Mouse (Mus musculus) layer of hippocampus, postnatal 10 days (tissue): ENCODE measurements at regions not wholly inside any gene's neighbourhood (a gene's known extent, or its start where the extent isn't known, plus 50 kb on each side); places are given as distances from the start of the nearest gene placed in this dataset.

Experiments used
- DNase-seq, 2 experiments: peaks; one replicate each; pipeline ENCODE4 v3.0.0; 2021; ENCODE audit warnings: low spot score in 2 of 2

DNA sequence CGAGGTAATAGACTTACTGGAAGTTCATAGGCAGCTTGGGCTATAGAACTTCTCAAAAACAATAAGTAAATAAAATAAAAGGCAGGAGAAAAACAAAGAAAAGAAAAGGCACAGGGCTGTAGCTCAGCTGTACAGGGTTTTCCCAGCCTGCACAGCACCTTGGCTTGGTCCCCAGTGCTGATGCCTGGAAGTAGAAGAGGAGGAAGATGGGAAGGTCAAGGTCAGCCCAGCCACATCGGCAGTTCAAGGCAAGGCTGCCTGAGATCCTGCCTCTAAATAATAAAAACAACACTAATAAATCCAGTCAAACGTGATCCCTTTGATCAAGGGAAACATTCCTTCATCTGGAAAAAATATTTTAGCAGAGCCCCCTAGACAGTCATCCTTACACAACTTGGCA is 103.1 kb downstream of the Cenpf start:
- DNase-seq, result no peak

GRCm38 (mm10) chr1:189581427-189581826 is 106.5 kb downstream of the Cenpf start:
- DNase-seq, result no peak

DNA sequence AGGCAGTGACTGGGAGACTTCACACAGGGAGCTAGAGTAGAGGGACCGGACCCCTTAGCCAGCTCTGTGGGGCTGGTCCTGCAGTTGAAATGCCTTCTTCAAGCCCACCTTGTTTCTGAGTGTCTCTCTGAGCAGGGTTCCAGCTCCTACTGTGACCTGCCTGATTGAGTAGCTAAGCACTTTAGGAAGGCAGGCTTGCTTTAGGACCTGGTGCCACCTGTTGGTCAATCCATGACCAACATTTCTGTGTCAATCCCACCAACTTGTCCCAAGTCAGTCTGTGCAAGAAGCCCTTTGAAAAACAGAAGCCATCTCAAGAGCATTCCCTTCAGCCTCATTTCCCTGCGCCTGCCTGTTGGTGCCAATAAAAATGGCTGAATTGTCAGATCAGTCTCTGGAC is 108.5 kb downstream of the Cenpf start:
- DNase-seq, result peak; percentile 54 to 68

DNA sequence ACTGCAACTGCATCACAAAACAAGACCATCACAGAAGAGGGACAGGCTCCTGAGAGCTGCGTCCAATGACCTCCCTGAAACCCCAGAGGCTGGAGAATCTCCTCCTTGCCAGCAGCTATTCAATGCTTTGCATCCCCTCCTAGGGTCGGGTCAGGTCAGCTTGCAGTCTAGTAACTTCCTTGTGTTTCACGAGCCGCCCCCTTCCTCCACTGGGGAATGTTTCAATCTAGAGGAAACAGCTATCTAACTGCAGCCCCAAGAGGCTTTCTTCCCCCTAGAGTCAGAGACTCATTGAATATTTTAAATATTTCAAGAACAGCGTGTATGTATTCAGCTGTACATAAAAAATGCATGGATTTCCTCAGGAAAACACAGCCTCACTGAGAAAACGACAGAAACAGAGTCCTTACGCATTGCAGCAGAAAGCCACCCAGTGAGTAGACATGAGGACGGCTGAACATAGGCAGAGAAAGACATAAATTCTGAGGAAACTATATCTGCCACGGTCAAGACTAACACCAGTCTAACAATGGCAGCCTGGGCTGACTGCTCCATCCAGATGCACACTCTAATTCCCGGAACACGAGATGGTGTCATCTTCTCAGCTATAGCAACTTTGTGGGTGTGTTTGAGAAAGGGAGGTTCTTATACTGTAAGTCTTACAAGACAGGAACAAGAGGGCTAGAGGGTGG is 111.4 kb downstream of the Cenpf start:
- DNase-seq, result no peak

DNA sequence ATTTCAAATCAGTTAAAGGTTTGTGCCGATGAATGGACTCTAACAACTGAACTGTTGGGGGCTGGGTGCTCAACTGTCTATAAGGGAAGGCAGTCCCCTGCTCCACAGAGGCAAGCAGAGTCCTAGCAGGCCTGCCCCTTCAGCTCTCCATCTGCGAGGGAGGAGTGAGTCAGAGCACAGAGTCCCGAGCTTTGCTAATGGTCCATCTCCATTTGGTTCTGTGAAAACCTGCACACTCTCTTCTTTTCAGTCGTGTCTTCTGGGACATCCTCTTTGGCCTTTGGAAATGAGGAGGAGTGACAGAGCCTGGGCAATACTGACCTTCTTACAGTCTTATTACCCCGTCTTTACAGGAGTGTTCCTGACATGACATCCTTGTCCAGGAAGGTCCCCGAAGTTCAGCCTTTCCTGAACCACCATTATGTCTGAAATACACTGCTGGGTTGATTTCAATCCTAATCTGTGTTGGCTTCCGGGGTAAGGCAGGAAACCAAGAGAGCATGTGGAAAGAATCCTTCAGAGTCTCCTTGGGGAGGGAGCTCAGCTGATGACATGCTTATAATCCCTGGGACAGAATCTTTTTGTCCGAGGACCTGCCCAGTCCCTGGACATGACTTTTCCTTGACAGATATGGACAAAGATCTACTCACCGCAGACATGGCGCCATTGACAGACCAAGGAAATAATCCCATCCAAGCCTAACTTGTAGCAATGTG is 112.2 kb downstream of the Cenpf start:
- no peak for DNase-seq

GRCm38 (mm10) chr1:189566491-189566890 is 121.4 kb downstream of the Cenpf start:
- DNase-seq, result no peak

DNA sequence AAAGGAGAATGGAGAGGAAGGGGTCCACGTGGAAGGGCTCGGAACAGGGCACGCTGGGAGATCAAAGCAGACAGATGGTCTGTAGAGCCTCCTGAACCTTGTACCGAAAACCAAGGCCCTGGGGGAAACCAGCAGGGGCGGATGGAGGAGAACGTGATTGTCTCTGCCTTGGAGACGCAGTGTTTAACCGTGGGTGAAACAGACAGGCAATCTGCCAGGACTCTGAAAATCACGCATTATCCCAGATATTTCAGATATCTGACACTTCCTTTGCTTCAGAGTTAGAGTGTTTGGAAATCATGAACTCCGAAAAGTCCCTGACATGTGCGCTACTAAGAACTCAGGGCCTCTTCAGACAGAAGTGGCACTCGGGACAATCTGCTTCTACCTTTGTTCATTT is 126.1 kb downstream of the Cenpf start:
- no peak for DNase-seq

DNA sequence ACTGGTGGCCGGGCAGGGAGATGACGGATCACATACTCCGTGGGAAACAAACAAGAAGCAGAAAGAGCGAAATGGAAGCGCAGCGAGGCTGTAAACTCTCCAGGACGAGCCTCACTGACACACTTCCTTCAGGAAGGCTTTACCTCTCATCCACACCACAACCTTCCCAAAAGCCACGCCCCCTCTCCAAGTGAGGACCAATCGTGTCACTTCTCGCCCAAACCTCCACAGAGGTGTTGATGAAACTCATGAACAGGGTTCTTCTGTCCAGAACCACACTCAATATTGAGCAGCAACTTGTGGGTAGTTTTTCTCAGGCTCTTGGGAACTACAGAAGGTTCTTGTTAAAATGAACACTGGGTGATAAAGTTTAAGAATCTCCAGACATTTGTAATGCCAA is 127.3 kb downstream of the Cenpf start:
- no peak for DNase-seq

GRCm38 (mm10) chr1:189550851-189551250 is 137.0 kb downstream of the Cenpf start:
- no peak for DNase-seq

- no peak for DNase-seq
These were observed 130.8 kb upstream of the Kcnk2 start for GRCm38 (mm10) chr1:189532834-189533233.

DNA sequence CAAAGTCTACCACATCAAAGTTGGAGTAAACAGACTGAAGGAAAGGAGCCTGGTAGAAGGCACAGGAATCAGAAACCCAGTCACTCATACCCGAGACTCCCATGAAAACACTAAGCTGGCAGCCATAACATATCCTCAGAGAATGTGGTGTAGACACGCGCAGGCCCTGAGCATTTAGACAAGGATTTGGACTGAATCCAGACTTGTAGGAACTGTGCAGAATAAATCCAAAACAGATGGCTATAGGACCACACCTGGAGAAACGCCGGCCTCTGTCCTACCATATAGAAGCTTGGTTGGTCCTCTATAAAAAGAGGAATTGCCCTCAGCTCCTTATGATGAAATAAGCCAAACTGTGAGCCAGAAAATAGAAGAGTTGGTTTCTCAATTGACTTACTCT is 124.3 kb upstream of the Kcnk2 start:
- no peak for DNase-seq

DNA sequence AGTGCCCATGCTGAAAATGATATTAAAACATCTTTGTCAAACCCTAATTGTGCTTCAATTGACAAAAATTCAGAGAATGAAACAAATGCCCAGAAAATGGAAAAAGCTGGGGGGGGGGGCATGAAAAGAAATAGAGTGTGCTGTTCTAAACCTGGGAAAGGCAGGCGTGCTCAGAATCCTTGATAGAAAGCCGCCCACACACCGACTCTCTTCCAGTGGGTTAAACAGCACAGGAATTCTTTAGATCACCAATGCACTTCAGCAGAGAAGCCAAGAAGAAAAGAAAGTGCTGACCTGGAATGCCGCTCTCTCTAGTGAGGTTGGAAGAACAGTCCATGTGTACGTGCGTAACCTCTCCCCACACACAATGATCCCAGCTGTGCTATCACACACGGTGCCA is 113.4 kb upstream of the Kcnk2 start:
- DNase-seq, result no peak

DNA sequence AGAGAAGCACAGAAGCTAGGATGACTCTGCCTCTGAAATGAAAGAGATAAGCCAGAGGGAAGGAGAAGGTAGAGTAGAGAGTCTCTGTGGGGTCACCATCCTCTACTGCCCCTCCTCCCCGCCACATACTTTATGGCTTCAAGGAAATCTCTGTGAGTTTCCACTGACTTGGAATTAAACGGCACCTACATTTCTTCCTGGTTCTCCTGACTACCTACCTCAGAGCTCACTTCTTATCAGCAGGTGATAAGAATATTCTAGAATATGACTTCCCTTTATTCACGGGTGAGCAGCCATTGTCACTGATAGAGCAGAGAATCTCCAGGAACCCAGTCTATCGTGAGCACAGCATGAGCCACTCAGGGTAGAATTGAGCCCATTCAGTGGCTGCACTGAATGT is 111.3 kb upstream of the Kcnk2 start:
- no peak for DNase-seq

GRCm38 (mm10) chr1:189507301-189507700 is 105.2 kb upstream of the Kcnk2 start:
- peak; percentile 40 to 53 for DNase-seq

- no peak for DNase-seq
These were observed 97.6 kb upstream of the Kcnk2 start for GRCm38 (mm10) chr1:189499703-189500102.

- no peak for DNase-seq
These were observed 97.1 kb upstream of the Kcnk2 start for GRCm38 (mm10) chr1:189499141-189499540.

DNA sequence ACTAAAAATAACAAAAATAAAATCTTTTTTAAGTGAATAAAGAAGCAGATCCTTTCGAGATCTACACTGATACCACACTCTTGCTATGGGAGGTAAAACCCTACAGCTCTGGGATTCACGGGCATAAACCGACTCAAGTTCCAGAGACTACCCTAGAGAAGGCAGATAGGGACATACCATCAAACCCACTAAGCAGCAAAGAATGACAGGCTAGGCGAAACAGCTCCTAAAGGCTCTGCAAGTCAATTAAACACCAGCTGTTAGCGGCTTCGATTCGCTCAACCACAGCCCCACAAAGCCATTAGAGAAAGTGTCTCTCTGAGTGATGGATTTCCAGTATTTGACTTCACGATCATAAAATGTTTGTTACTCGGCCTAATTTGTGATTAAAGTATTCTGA is 95.0 kb upstream of the Kcnk2 start:
- DNase-seq, result no peak

GRCm38 (mm10) chr1:189495386-189496150 is 93.5 kb upstream of the Kcnk2 start:
- peak; percentile 24 to 31 for DNase-seq

DNA sequence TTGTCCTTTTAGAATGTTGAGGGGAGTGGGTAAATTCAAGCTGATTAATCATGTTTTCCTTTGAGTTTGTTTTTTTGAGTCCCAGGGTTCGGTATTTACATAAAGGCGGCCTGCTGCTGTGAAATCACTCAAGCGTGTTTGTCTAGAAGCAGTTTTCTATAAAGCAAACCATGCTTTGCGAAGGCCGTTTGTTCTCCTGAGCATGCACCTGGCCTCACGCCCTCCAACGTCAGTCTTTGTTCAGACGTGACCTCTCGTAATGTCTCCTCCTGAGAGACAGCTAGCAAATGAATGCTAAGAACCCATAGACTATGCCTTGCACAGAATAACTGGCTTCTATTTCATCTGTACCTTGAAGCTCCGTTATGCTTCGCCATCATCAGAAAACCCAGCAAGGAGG is 92.8 kb upstream of the Kcnk2 start:
- DNase-seq, result no peak

- no peak for DNase-seq
These were observed 83.3 kb upstream of the Kcnk2 start for GRCm38 (mm10) chr1:189485336-189485735.

GRCm38 (mm10) chr1:189483331-189483730 is 81.3 kb upstream of the Kcnk2 start:
- no peak for DNase-seq

DNA sequence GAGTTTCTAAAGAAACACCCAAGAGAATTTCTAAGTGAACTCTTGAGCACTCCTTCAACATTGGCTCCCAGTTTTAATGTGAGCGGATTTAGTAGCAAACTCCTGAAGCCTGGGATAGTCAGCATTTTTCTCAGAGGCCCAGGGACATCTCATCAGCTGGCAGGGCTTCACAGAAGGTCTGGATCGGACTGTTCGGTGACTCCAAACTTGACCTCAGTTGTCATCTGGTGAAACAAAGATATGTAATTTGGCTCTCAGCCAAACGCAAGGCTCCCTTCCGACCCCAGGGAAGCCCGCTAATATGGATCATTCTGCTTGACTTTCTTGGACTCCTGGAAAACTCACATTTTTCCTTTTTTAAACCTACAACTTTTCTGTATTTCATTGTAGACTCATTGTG is 76.0 kb upstream of the Kcnk2 start:
- no peak for DNase-seq
